Mouse (Mus musculus): Measurements from ENCODE around the gene Uprt.

DNA sequence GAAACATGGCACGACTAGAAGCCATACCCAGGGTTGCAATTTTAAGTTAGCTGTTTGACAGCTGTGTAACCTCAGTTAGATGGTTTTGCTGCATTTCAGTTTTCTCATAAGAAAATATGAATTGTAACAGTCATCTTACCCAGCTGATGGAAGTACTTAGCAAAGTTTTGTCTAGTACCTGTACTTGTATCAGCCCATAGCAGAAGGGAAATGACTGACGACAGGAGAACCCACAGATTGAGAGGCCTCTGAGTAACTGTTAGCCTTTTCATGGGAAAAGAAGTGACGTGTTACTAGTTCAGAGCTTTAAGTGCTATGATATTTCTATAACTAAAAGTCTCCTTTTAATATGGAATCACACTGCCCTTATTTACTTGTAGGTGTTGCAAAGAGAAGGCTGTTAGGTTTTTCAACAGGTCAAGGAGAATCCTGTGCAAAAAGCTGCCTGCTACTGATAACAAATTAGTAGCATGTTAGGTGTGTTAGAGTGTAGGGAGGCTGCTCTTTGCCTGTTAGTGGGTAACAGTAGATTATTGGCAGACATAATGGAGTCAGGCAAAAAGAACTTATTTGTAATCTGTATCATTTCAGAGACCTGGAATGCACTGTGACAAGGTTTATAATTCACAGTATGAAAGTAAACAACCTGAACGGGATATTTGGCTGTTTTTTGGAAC is 61.4 kb downstream of the Uprt start:
- TF ChIP-seq GATA1 (IDR thresholded peaks at IDR 0.05; ENCODE audit: borderline replicate concordance, low read length) (no peak), FLI1 (IDR thresholded peaks at IDR 0.05; ENCODE audit: low read length) (no peak)
